Mouse (Mus musculus) MEL (cell line): ENCODE measurements at regions not wholly inside any gene's neighbourhood (a gene's known extent, or its start where the extent isn't known, plus 50 kb on each side); places are given as distances from the start of the nearest gene placed in this dataset.

Experiments used
- DNase-seq: peaks from one replicate; pipeline ENCODE4 v3.0.0; 2011; ENCODE audit warnings: low read depth, low spot score
- H3K27ac ChIP-seq: 2 replicates; pipeline ENCODE4 v1.5.1; 2012; ENCODE audit warnings: low read depth, mild to moderate bottlenecking, control low read depth, low read length, moderate library complexity; ENCODE audit not compliant: control insufficient read depth
- H3K27me3 ChIP-seq, 2 experiments: fragments of 150-350 bp in 1 of 2; sonication (generic) in 1 of 2; 2 replicates each; pipeline ENCODE4 v1.6.1; 2012; ENCODE audit warnings: low read length in 2 of 2, mild to moderate bottlenecking in 2 of 2, improper control_type of control experiment in 1 of 2, moderate library complexity in 1 of 2; ENCODE audit not compliant: insufficient read depth in 2 of 2, control insufficient read depth in 1 of 2
- H3K36me3 ChIP-seq, 2 experiments: 2 replicates each; pipeline ENCODE4 v1.6.1; 2012 to 2014; ENCODE audit warnings: low read length in 2 of 2, improper control_type of control experiment in 1 of 2, inconsistent platforms in 1 of 2, mild to moderate bottlenecking in 1 of 2; ENCODE audit not compliant: insufficient read depth in 2 of 2, control insufficient read depth in 1 of 2
- H3K4me1 ChIP-seq, 2 experiments: fragments of 150-350 bp in 1 of 2; sonication (generic) in 1 of 2; 2 replicates each; pipeline ENCODE4 v1.6.1; 2012; ENCODE audit warnings: low read length in 2 of 2, improper control_type of control experiment in 1 of 2, mild to moderate bottlenecking in 1 of 2; ENCODE audit not compliant: insufficient read depth in 2 of 2, control insufficient read depth in 1 of 2
- H3K4me3 ChIP-seq, 2 experiments: fragments of 150-350 bp in 1 of 2; sonication (generic) in 1 of 2; 2 replicates each; pipeline ENCODE4 v1.5.1; 2012; ENCODE audit warnings: low read depth in 2 of 2, low read length in 2 of 2, mild to moderate bottlenecking in 2 of 2, moderate library complexity in 2 of 2, control low read depth in 1 of 2, improper control_type of control experiment in 1 of 2; ENCODE audit not compliant: control insufficient read depth in 1 of 2, insufficient read depth in 1 of 2
- H3K79me2 ChIP-seq: 2 replicates; pipeline ENCODE4 v1.6.1; 2012; ENCODE audit warnings: mild to moderate bottlenecking, low read length, moderate library complexity; ENCODE audit not compliant: control insufficient read depth, poor library complexity, insufficient read depth
- H3K9ac ChIP-seq: 2 replicates; pipeline ENCODE4 v1.6.1; 2012; ENCODE audit warnings: low read depth, mild to moderate bottlenecking, control low read depth, low read length, moderate library complexity; ENCODE audit not compliant: control insufficient read depth, poor library complexity, severe bottlenecking
- H3K9me3 ChIP-seq: fragments of 150-350 bp; sonication (generic); replicated peaks from 2 replicates; pipeline ENCODE4 v1.6.1; 2012; ENCODE audit warnings: mild to moderate bottlenecking, low read length, improper control_type of control experiment, moderate library complexity; ENCODE audit not compliant: insufficient read depth
- EP300 ChIP-seq, 2 experiments: IDR thresholded peaks; 2 replicates each; pipeline ENCODE4 v1.6.1; 2011; ENCODE audit warnings: improper control_type of control experiment in 2 of 2, low read length in 2 of 2, low read depth in 1 of 2, mild to moderate bottlenecking in 1 of 2
- GABPA ChIP-seq: IDR thresholded peaks from 2 replicates; pipeline ENCODE4 v1.6.1; 2012; ENCODE audit warnings: low read depth, mild to moderate bottlenecking, inconsistent platforms, low read length, improper control_type of control experiment, moderate library complexity
- KAT2A ChIP-seq: conservative IDR thresholded peaks from 2 replicates; pipeline ENCODE4 v1.6.1; 2012; ENCODE audit warnings: low read depth, low read length, improper control_type of control experiment, inconsistent platforms
- MYC ChIP-seq: IDR thresholded peaks from 2 replicates; pipeline ENCODE4 v1.6.1; 2011; ENCODE audit warnings: low read depth, mild to moderate bottlenecking, low read length, improper control_type of control experiment, moderate library complexity
- POLR2AphosphoS5 ChIP-seq: IDR thresholded peaks from 2 replicates; pipeline ENCODE4 v1.6.1; 2012; ENCODE audit warnings: low read depth, borderline replicate concordance, mild to moderate bottlenecking, inconsistent platforms, low read length, moderate library complexity, mixed read lengths
- SMC3 ChIP-seq: IDR thresholded peaks from 2 replicates; pipeline ENCODE4 v1.6.1; 2011; ENCODE audit warnings: low read depth, low read length, improper control_type of control experiment
- USF1 ChIP-seq: IDR thresholded peaks from 2 replicates; pipeline ENCODE4 v1.6.1; 2014; ENCODE audit warnings: low read depth, mild to moderate bottlenecking, inconsistent platforms, low read length, improper control_type of control experiment, moderate library complexity
- ZNF384 ChIP-seq: IDR thresholded peaks from 2 replicates; pipeline ENCODE4 v1.6.1; 2012; ENCODE audit warnings: low read depth, mild to moderate bottlenecking, inconsistent platforms, low read length, improper control_type of control experiment

- Histone ChIP-seq H3K27ac (no peak overlapping the region), H3K9me3 (no peaks in the 10 kb centered on the region), H3K4me1 (no peaks in the 10 kb centered on the region), H3K79me2 (no peaks in the 10 kb centered on the region), H3K9ac (no peak overlapping the region), H3K4me3 (no peak overlapping the region), H3K36me3 (no peaks in the 10 kb centered on the region), H3K27me3 (peaks cover 8 to 9% of the 10 kb centered on the region in 2 experiments)
- TF ChIP-seq USF1 (peak; percentile 75), MYC (no peak)
- DNase-seq, result no peak
Observed at GRCm38 (mm10) chr19:60290244-60290643, 63.7 kb upstream of the Fam204a start.

- Histone ChIP-seq H3K79me2 (no peaks in the 10 kb centered on the region), H3K27ac (no peak overlapping the region), H3K36me3 (no peaks in the 10 kb centered on the region), H3K4me1 (no peaks in the 10 kb centered on the region), H3K9ac (no peak overlapping the region), H3K4me3 (no peak overlapping the region), H3K27me3 (peaks cover 13 to 15% of the 10 kb centered on the region in 2 experiments), H3K9me3 (no peaks in the 10 kb centered on the region)
- TF ChIP-seq EP300 (IDR thresholded peaks at IDR 0.05; ENCODE audit: low read depth in 1 of 2, low read length in 2 of 2), result no peak
- TF ChIP-seq ZNF384, result no peak
- no peak for TF ChIP-seq SMC3
- DNase-seq, result no peak
Observed at GRCm38 (mm10) chr19:60286810-60287396, 60.4 kb upstream of the Fam204a start.

GRCm38 (mm10) chr19:60284901-60285300 lies 58.4 kb upstream of the Fam204a start:
- Histone ChIP-seq H3K27ac (no peak overlapping the region), H3K9ac (no peak overlapping the region), H3K9me3 (no peaks in the 10 kb centered on the region), H3K27me3 (peaks cover 14 to 15% of the 10 kb centered on the region in 2 experiments), H3K4me3 (no peak overlapping the region), H3K79me2 (no peaks in the 10 kb centered on the region), H3K36me3 (no peaks in the 10 kb centered on the region), H3K4me1 (no peaks in the 10 kb centered on the region)
- DNase-seq, result no peak
- TF ChIP-seq GABPA (no peak), KAT2A (no peak), POLR2AphosphoS5 (no peak)
